ENCODE assay signal across 17 mouse cellular contexts in genomic region chr5:34923920-34924319, GRCm38 (mm10). TPM values are rescaled to one million over a fixed set of nuclear protein-coding genes. Genes with fewer than 3 reads are reported as not detected.
DNase-seq lines count a peak whose midpoint lies in the region; ATAC-seq lines count a peak whose summit lies in the region.
"Had no signal": no experiment of that assay in that cellular context is flagged by ENCODE, and none has a peak within 500 bp of the region (broad histone marks: within the 10 kb centered on the region; RNA-seq: fewer than 3 reads in every experiment).

No protein-coding gene starts in this region.

- H3K4me2 ChIP-seq in liver, embryonic 15.5 days = peak overlapping the region; percentile 39; the same call in 1 of the 2 replicates
- H3K4me2 ChIP-seq: midbrain, embryonic 13.5 days had no signal

- peaks cover 46% of the 10 kb centered on the region for H3K4me1 ChIP-seq in liver, embryonic 15.5 days (replicated peaks)
- H3K4me1 ChIP-seq: midbrain, embryonic 13.5 days had no signal

- peaks cover 7% of the 10 kb centered on the region; the same call in 1 of the 2 replicates for H3K36me3 ChIP-seq in liver, embryonic 15.5 days (replicated peaks)

- H3K27me3 ChIP-seq in liver, embryonic 15.5 days = no peaks in the 10 kb centered on the region
- H3K27me3 ChIP-seq: midbrain, embryonic 13.5 days had no signal

- DNase-seq in spleen, adult 12 weeks (ENCODE audit: low spot score) = peak; percentile 42
- no peak for DNase-seq in spleen, adult 18-20 months
- peak; percentile 45 to 66 for DNase-seq in spleen, postnatal 36 days (ENCODE audit: low spot score in 2 of 2)
- DNase-seq in urinary bladder, adult 2 months (ENCODE audit: low spot score) = no peak
- no peak for DNase-seq in urinary bladder, postnatal 36 days (ENCODE audit: low spot score in 2 of 2)
- DNase-seq: cerebellum, postnatal 14 days; gastrocnemius, postnatal 36 days; kidney, adult 8-10 months; lung, postnatal 10 days; thymus, postnatal 36 days had no signal

- peak; percentile 60 for ATAC-seq in common myeloid progenitor, adult 5-6 weeks (replicated peaks; ENCODE audit: low read depth, poor library complexity, severe bottlenecking)
- ATAC-seq in liver, embryonic 15.5 days (ENCODE audit: insufficient read depth) = peak; percentile 89
- ATAC-seq: forebrain, embryonic 14.5 days; inflammation-experienced regulatory T-cells, adult 6 months; midbrain, embryonic 13.5 days had no signal

- H3K9ac ChIP-seq in liver, embryonic 15.5 days = no peak overlapping the region
- H3K9ac ChIP-seq: midbrain, embryonic 13.5 days had no signal

- WGBS in liver, embryonic 15.5 days (ENCODE audit: insufficient replicate concordance) = 32% methylated on average over 4 of the region's 4 CpGs

- peak overlapping the region; percentile 89 for H3K27ac ChIP-seq in liver, embryonic 15.5 days (replicated peaks)
- H3K27ac ChIP-seq: midbrain, embryonic 13.5 days had no signal

- no peak overlapping the region for H3K4me3 ChIP-seq in liver, embryonic 15.5 days (replicated peaks)
- H3K4me3 ChIP-seq: midbrain, embryonic 13.5 days; myocyte had no signal

- H3K9me3 ChIP-seq in liver, embryonic 15.5 days (replicated peaks) = no peaks in the 10 kb centered on the region
- H3K9me3 ChIP-seq: midbrain, embryonic 13.5 days had no signal

RNA-seq across cellular contexts. Expression of gene Msantd1, which starts 16.1 kb away (rescaled TPM):
- 1.0 and 2.7 TPM in 2 replicates for total RNA-seq in common myeloid progenitor, adult 5-6 weeks (2017)
- polyA plus RNA-seq in liver, embryonic 15.5 days (2015; fragmentation: Nextera tagmentation; extraction: Ambion mirVana) = 0.10 and 0.30 TPM in 2 replicates
- 3.3 and 3.8 TPM in 2 replicates for polyA plus RNA-seq in urinary bladder, adult 2 months (2012; rRNA removed)
- polyA plus RNA-seq: C2C12, myocyte had no signal

RNA-seq across cellular contexts. Expression of gene Rgs12, which starts 25.3 kb away (rescaled TPM):
- total RNA-seq in common myeloid progenitor, adult 5-6 weeks (2017) = 20.7 and 24.2 TPM in 2 replicates
- 17.0 and 20.1 TPM in 2 replicates for polyA plus RNA-seq in liver, embryonic 15.5 days (2015; fragmentation: Nextera tagmentation; extraction: Ambion mirVana)
- 44.3 and 46.5 TPM in 2 replicates for polyA plus RNA-seq in urinary bladder, adult 2 months (2012; rRNA removed)

Comparison
In these comparisons a context has a peak if more than half of its experiments do, and no peak if none do; other contexts are left out.
1. DNase-seq: peak in spleen, adult 12 weeks (single experiment) and spleen, postnatal 36 days (2 of 2); none in spleen, adult 18-20 months (0 of 2), urinary bladder, adult 2 months (single experiment) and urinary bladder, postnatal 36 days (0 of 2).